Mouse (Mus musculus) thymus, adult 2 months (tissue): ENCODE results near the gene Nxpe3.

Experiments used
- CTCF ChIP-seq: fragments of 200-500 bp; IDR thresholded peaks from 2 replicates; pipeline ENCODE4 v1.5.1; 2012; ENCODE audit warnings: mild to moderate bottlenecking, control low read depth, low read length, moderate library complexity, borderline replicate concordance; ENCODE audit not compliant: control insufficient read depth, poor library complexity, insufficient read depth; ENCODE audit errors: extremely low read depth
- POLR2A ChIP-seq: fragments of 200-500 bp; IDR thresholded peaks from 2 replicates; pipeline ENCODE4 v1.6.1; 2012; ENCODE audit warnings: mild to moderate bottlenecking, low read length, control low read depth, moderate library complexity; ENCODE audit not compliant: control insufficient read depth, poor library complexity, insufficient read depth; ENCODE audit errors: extremely low read depth

DNA sequence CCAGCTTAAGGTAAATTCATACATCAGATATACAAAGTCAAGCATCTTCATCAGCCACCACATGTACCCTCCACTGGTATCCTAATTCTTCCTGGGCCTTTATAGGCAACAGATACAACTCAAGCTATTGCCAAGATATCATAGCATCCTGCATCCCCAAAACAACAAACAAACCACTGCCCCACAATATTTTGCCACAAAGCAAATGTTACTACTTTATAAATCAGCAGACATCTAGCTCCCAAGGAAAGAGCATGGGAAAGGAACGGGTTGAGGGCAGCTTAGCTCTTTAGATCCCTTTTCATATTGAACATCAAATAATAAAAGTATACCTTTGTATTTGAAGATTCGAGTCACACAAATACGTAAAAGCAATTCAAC, 57.0 kb downstream of the Nxpe3 start:
- TF ChIP-seq CTCF (no peak), POLR2A (no peak)
